Mouse (Mus musculus) frontal cortex, postnatal 14 days (tissue): Measurements from ENCODE around the gene Dbndd2.
A peak's percentile ranks its signal among the peaks of the same experiment; 100 is the strongest.

ENCODE experiments used
- DNase-seq, 2 experiments: peaks; one replicate each; pipeline ENCODE4 v3.0.0; 2022; ENCODE audit warnings: low spot score in 2 of 2

Dbndd2 gene

DNA sequence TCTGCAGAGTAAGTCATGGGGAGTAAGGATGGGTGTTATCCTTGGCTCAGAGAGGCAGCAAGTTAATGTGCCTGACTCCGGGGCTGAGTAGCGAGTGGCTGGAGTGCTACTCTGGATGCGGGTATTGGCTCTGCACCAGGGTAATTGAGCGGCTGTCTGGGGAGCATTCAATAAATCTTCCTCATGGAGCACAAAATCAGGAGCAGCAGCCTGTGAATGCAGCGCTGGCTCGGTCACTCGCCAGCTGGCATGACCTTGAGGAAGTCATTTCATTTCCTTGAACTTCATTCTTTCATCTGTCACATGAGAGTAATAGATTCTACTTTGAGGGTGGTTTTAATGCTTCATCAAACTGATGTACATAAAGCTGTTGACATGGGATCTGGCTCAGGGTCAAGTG is 14.6 kb downstream of the Dbndd2 start:
- DNase-seq: no peak

DNA sequence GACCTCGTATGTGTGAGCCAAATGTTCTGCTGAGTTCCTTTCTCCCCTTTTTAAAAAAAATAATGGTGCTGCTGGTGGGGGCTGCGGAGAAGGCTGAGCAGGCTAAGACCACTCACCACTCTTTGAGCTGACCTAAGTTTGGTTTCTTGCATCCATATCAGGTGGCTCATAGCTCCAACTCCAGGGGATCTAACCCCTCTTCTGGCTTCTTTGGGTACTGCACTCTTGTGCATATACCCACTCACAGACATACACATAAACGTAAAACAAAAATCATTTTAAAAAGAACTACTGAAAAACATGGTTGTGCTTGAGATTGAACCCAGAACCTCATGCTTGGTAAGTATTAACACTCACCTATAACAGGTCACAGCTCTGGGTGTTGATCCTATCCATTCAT is 19.0 kb downstream of the Dbndd2 start:
- DNase-seq: no peak

DNA sequence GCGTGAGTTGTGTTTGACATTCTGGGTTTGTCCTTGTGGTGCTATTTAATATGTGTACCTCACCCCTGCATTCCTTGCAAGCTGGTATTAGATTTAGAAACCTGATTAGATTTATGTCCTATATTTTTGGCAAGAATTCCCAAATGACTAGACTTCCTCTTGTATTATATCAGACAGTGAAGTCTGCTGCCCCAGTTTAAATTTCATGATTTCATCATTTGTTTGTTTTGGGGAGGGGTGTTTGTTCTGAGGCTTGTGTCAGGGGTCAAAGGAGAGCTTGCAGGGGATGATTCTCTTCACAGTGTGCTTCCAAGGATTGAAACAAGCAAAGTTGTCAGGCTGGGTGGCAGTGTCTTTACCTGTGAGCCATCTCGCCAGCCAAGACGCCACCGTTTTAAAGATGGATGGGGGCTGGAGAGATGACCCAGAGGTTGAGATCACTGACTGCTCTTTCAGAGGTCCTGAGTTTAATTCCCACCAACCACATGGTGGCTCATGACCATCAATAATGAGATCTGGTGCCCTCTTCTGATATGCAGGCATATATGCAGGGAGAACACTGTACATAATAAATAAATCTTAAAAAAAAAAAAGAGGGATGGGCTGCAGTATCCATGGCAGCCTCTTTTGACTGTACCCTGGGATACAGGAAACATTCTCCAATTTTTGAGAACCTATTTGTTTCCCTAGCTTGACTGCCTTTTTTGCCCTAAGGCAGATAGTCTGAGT is 19.9 kb downstream of the Dbndd2 start:
- no peak for DNase-seq

DNA sequence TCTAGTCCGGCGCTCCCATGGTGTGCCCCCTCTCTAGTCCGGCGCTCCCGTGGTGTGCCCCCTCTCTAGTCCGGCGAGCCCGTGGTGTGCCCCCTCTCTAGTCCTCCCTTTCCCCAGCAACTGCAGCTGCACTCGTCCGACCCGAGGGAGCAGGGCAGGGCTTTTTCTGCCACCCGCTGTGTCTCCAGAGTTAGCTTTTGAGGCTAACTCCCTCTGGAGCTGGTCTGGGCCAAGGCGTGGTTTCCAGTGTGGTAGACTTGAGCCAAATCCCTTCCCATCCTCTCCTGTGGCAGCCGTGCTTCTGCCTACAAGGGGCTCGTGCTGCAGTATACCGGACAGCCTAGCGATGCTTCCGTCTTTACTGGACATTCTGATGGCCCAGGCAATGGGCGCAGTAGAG is 21.9 kb downstream of the Dbndd2 start:
- no peak for DNase-seq

DNA sequence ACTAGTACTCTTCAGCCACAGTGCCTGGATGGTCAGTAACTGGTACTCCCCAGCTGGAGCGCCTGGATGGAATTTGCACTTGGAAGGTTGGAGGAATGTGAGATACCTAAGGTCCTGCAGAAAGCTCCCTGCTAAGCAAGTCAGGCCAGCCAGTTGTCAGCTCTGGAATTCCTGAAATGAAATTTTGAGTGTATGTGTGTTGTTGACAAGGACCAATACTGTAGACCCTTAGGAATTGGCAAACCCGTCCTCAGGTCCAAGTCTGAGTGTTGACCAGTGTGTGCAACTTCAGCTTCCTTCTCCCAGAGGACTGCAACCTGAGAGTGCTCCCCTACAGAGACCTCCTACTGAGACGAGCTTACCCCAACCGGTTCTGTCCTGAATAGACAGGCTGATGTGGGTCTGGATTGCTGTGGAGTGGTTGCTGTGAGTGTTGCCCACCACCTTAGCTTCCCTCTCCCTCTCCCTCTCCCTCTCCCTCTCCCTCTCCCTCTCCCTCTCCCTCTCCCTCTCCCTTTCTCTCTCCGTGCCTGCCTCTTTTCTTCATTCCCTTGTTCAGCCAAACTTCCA is 24.8 kb downstream of the Dbndd2 start:
- no peak for DNase-seq

DNA sequence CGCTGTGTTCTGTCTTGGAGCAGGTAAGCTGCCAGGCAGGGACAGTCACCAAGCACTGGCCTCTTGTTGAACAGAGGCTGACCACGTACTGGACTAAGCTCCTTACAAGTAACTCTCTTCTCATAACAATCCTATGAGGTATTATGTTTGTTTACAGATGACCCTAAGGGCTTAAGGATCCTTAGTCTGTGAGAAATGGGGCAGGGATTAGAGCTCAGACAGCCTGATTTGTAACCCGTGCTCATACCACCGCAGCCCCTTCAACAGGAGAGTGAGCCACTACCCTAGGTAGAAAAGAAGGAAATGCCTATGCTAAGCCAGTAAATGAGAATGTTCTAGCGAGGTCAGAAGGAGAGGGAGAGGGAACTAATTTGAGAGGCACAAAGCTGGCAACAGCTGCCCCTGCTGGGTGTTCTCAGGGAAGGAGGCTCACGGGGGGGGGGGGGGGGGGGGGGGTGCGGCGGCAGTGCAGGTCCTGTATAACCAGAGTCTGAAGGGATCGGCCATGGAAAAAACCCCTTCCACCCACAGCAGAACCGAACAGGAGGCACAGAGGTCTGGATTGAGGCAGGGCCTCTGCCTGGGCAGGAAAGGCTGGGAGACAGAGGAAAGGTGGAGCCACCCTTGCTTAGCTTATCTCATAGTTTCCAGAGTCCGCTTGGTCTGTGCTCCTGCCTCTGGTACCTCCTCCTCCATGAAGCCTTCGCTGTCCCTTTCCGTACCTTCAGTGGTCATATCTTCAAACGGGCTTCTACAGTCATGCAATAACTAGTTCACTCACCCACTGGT is 26.4 kb downstream of the Dbndd2 start:
- DNase-seq: no peak

DNA sequence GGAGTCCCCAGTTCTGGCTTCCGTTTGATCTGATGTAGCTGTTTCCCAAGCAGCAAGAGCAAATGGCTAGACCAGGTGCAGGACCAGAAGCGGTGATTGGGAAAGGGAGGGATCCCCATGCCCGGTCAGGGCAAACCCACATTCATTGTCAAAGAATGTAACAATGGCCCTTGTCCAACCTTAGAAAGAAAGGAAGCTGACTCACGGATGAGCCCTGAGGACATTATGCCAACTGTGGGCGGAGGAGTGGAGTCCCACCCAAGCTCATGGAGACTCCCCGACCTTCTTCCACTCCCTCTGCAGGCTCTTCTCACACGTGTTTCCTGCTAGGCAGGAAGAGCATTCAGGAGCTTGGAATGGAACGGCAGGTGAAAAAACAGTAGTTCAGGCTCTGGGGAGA is 27.5 kb downstream of the Dbndd2 start:
- DNase-seq: no peak

DNA sequence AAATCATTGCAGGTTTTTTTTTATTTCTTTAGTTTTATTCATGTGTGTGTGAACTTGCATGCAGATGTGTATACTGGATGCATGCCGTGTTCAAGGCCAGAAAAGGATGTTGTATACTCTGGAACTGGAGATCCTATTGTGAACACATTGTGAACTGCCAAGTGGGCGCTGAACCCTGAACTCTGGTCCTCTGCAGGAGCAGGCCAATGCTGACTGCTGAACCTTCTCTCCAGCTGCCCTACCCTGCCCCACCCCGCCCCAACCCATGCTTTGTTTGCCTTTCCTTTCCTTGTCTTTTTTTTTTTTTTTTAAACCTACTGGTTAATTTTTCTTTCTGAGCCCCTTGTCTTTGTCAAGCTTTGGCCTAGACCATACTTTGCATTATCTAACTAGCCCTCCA is 29.0 kb downstream of the Dbndd2 start:
- DNase-seq: no peak

DNA sequence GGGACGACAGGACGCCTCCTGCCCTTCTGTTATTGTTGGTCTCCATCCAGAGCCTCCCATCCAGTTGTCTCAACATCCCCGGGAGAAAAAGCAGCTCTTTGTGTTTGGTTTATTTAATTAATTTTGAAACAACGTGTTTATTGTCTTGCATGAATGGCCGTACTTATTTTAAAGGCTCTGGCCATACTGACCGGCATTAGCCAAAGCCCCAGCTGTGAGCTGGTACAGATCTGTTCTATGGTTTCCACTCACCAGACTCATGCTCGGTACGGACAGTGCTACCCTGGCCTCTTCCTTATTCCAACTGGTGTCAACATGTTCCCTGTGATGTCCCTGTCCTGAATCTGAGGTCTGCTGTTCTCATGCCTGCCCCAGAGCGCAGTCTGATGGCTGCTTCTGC is 30.0 kb downstream of the Dbndd2 start:
- DNase-seq: no peak

DNA sequence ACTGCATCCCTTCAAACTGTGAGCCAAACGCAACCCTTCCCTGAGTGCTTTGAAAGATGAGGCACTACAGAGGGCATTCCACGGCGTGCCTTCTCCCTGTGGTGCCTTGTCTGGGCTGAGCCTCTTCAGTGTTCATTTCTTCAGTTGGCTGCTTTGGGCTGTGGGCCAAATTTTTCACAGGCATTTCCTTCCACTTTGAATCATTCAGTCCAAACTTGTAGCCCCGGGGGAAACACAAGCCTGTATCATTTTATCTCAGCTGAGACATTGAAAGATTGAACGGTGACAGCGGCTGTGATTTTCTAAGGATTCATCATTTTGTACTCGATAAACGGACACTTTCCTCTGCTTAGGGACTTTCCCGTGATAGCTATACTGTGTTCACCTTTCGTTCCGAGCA is 30.7 kb downstream of the Dbndd2 start:
- no peak for DNase-seq

DNA sequence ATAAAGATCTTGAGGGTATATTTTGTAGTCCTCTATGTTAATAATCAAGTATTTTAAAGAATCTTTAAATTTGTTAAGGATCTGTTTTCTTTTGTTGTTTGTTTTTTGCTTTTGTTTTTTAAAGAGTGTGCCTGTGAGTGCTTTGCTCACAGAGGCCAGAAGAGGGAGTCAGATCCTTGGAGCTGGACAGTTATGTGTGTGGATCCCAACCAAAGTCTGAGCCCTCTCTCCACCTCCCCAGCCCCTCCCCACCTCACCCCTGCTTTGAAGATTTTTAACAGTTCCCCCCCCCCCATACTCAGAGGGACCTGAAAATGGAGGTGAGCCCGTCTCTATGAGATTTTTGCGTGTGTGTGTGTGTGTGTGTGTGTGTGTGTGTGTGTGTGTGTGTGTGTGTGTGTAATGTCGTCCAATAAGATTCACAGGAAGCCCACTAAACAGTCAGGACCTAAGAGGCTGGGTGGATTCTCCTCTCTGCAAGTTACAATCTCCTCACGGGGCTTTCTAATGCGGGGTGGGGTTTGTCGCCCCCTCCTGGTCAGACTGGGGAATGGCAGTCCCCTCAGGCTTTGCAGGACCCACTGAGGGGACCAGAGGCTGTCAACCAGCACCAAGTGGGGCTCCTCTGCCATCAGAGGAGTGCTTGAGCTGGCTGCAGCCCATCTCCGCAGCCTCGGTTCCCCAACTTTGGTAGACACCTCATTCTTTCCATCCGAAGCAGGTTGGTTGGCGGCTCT is 31.7 kb downstream of the Dbndd2 start:
- peak in 1 of 2 experiments; percentile 49 for DNase-seq

DNA sequence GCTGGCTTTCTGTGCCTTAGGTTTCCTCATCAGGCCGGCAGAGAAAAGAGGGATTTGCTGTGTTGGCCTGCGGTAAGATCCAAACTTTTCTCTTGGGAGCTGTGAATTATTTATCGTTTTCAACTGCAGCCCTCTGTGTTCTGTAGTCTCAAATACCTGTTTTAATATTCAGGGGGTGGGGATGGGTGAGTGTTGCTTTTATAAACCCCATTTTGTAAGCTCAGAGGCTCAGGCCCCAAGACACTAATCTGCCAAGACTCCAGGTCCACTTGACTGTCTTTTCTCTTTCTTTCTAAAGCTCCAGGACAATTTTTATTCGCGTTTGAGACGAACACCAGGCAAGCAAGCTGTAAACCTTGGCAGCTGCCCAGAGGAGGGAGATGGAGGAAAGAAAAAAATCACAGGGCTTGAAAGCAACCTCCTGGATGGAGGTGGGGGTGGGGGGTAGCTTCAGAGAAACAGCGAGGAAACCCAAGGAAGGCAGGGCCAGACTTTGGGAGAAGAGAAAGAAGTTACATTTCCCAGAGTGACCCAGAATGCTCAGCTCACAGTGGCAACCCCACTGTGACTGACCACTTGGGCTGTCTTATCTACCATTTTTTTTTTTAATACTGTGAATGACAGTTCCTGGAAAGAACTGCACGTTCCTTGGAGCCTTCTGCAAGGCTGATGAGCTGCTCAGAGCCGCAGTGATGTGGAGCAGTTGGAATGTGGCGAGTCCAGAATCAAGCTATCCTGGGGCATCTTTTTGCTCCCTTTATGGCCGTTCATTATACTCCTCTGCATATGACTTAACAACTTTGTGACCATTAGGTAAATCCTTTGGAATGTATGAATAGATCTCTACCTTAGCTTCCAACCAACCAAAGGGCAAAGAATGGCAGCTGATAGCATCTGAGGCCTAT is 32.6 kb downstream of the Dbndd2 start:
- DNase-seq: no peak

DNA sequence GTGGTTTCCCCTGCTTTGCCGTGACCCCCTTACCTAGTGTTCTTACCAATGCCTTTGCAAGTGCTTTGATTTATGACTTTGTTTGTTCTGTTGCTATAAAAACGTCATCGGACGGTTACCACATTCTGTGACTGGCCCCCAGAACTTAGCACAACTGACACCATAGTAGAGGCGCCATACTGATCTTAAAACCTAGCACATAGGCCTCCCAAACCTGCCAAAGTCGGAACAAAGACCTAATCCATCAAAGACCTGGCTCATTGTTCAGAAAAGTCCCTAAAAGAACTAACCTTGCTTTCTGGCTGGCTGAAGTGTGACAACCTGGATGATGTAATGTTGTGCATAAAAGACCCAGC is 33.2 kb downstream of the Dbndd2 start:
- no peak for DNase-seq

DNA sequence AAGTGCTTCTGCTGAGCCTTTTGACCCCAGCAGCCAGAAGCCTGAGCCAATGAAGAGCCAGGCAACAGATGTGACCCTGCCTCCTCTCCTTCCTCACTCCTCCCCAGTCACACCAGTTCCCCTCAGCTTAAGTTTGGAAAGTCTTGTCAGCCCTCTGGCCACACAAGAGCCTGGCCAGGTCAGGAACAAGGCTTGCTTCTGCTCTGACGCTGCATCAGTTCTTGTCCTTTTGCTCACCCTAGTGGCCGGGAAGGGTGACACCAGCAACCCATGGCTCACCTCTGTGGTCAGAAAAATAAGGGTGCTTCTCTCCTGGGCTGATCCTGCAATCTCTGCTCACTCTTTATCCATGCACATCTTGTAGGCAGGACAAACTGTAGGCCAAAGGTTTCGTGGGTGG is 34.9 kb downstream of the Dbndd2 start:
- DNase-seq: no peak

DNA sequence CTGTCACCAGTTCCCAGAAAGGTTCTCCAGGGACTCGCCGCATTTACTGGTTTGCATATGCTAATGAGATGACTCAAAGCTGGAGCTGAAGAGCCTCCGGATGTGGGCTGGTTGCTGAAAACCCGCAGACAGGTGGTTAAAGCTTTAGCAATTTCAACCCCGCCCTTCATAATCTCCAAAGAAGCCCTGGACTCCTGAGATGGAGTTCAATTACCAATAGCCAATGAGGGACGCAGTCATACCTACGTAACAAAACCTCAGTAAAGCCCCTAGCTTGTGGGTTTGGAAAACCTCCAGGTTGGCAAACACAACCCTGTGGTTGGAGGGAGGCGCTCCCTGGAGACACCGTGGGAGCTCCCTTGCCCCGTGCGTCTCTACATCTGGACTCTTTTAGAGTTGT is 35.9 kb downstream of the Dbndd2 start:
- no peak for DNase-seq

DNA sequence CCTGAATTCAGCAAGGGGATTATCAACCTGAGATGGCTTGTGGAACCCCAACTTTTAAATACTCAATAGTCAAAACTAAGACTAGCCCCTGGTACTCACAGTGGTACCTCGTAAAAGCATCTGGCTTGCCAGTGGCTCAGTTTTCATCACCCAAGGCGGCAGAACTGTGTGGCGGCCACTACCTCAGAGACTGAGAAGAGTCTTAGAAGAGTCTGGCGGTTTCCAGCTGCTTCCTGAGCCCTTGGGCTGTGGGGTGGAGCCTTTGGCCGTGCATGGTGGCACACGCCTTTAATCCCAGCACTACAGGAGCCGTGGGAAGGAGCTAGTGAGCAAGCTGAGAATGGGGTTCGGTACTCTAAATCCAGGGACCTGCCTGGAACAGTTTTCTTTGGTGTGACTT is 36.4 kb downstream of the Dbndd2 start:
- no peak for DNase-seq

DNA sequence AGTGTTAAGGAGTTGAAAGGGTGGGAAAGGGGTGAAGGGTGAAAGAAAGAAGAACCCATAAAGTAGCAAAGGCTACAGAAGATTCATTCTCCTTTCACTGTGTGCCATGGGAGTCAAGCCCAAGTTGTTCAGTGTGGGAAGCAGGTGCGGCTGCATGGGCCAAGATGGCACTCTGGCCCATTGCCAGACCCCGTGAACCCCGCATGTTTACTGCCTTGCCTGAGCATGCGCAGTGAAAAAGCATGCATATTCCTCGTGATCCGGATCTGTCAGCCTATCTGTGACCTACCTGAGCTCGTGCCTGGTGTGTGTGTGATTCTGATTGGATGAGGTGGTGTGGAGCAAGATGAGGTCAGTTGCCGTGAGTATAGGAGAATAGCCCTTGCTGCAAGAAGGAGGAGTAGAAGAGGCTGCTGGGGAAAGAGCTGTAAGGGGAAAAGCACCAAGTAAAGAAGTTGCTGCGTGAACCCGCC is 37.4 kb downstream of the Dbndd2 start:
- DNase-seq: no peak

DNA sequence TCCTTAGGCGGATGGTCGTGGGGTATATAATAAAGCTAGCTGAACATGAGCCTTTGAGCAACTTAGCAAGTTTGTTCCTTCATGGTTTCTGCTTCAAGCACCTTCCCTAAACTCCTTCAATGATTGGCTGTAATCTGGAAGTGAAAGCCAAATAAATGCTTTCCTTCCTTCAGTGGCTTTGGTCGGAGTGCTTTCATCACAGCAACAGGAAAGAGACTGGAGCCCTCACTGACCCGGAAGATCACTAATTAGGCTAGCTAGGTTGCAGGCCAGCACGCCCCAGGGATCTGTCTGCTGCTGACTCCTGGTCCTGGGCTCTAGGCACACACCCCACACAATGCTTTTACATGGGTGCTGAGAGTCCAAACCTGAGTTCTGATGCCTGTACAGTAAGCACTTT is 42.7 kb downstream of the Dbndd2 start:
- DNase-seq: no peak

DNA sequence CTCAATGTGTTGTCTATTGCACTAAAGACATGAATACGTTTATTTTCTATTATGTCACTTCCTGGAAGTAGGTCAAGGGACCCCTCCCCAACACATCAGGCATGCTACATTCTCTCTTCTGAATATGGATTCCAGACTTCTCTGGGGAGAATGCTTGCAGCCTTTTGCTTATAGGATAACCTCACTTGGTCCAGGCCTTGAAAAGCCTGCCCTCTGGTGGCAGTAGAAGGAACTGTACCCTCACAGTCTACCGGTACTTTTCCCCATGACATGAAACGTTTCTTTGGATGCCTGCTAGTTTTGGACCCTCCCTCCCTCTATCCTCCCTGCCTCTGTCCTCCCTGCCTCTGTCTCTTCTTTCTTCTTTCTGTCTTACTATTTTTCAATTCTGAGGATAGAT is 45.3 kb downstream of the Dbndd2 start:
- DNase-seq: peak; percentile 54 to 79

DNA sequence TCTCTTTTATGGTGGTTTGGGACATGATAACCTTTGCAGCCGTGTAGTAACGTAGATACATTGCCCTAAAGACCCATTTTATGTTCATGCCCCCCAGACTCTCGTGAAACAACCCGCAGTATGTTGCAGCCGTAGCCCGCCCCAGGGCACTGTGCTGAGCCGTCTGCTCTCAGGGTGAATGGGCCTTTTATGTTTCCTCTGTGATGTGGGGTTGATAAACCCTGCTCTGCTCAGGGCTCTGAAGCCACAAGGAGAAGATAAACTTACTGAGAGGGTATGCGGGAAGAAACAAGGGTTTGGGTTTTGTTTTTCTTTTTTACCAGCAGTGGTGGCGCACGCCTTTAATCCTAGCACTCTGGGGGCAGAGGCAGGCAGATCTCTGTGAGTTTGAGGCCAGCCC is 48.4 kb downstream of the Dbndd2 start:
- no peak for DNase-seq

DNA sequence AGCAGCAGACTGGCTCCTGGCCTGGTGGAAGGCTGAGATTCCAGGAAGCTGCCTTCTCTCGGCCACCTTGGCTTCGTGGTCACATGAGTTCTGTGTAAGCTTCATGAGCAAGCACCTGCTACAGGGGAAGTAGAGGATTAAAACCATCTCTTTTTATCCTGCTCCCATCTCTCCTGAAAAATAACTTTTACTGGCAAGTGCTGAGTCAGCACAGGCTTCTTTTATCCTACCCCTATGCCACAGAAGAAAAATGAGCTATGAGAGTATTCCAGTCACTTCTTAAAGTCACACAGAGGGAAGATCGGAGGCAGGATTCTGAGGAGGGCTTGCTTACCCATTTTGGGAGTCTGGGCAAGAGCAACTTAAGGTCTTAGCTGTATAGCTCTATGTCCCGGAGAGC is 51.1 kb downstream of the Dbndd2 start:
- no peak for DNase-seq
